Mouse (Mus musculus): Measurements from ENCODE around the gene Fgfr2. TPM values are rescaled to one million over a fixed set of nuclear protein-coding genes. Genes with fewer than 3 reads are reported as not detected.

Fgfr2 gene
- polyA plus RNA-seq, 1 experiment from 2014 or later: 24.1 TPM

GRCm38 (mm10) chr7:130208601-130209000, 2914.5 kb downstream of the Fgfr2 start:
- Histone ChIP-seq H3K36me3 (ENCODE audit: control insufficient read depth, insufficient read depth, low read length) (no peaks in the 10 kb centered on the region), H3K4me3 (ENCODE audit: low read length) (no peak overlapping the region), H3K4me1 (ENCODE audit: control insufficient read depth, insufficient read depth, low read depth, low read length) (peaks cover 5% of the 10 kb centered on the region; the same call in 1 of the 2 replicates), H3K27ac (ENCODE audit: low read depth, low read length) (no peak overlapping the region), H3K9me3 (ENCODE audit: control insufficient read depth, low read length) (no peaks in the 10 kb centered on the region), H3K27me3 (replicated peaks; ENCODE audit: control insufficient read depth, insufficient read depth, low read length) (no peaks in the 10 kb centered on the region), H3K9ac (ENCODE audit: low read depth, low read length) (no peak overlapping the region), H3K4me2 (ENCODE audit: low read length) (no peak overlapping the region)
- no peak for ATAC-seq
- 35% methylated on average over 4 of the region's 4 CpGs for WGBS

GRCm38 (mm10) chr7:130206181-130206582, 2917.0 kb downstream of the Fgfr2 start:
- 24% methylated on average over 6 of the region's 6 CpGs for WGBS
- H3K9ac ChIP-seq (ENCODE audit: low read depth, low read length): no peak overlapping the region
- H3K9me3 ChIP-seq (ENCODE audit: control insufficient read depth, low read length): no peaks in the 10 kb centered on the region
- H3K4me1 ChIP-seq (ENCODE audit: control insufficient read depth, insufficient read depth, low read depth, low read length): peaks cover 5% of the 10 kb centered on the region; the same call in 1 of the 2 replicates
- ATAC-seq: no peak
- no peak overlapping the region for H3K4me3 ChIP-seq (ENCODE audit: low read length)
- no peaks in the 10 kb centered on the region for H3K36me3 ChIP-seq (ENCODE audit: control insufficient read depth, insufficient read depth, low read length)
- H3K27ac ChIP-seq (ENCODE audit: low read depth, low read length): no peak overlapping the region
- no peaks in the 10 kb centered on the region for H3K27me3 ChIP-seq (replicated peaks; ENCODE audit: control insufficient read depth, insufficient read depth, low read length)
- H3K4me2 ChIP-seq (ENCODE audit: low read length): no peak overlapping the region

GRCm38 (mm10) chr7:130205140-130205539, 2918.0 kb downstream of the Fgfr2 start:
- Histone ChIP-seq H3K9me3 (ENCODE audit: control insufficient read depth, low read length) (no peaks in the 10 kb centered on the region), H3K27ac (ENCODE audit: low read depth, low read length) (no peak overlapping the region), H3K27me3 (replicated peaks; ENCODE audit: control insufficient read depth, insufficient read depth, low read length) (no peaks in the 10 kb centered on the region), H3K4me1 (ENCODE audit: control insufficient read depth, insufficient read depth, low read depth, low read length) (peaks cover 5% of the 10 kb centered on the region; the same call in 1 of the 2 replicates), H3K36me3 (ENCODE audit: control insufficient read depth, insufficient read depth, low read length) (no peaks in the 10 kb centered on the region), H3K4me3 (ENCODE audit: low read length) (no peak overlapping the region), H3K9ac (ENCODE audit: low read depth, low read length) (no peak overlapping the region), H3K4me2 (ENCODE audit: low read length) (no peak overlapping the region)
- 84% methylated on average over 7 of the region's 7 CpGs for WGBS
- ATAC-seq: no peak

GRCm38 (mm10) chr7:130201020-130201419, 2922.1 kb downstream of the Fgfr2 start:
- Histone ChIP-seq H3K4me3 (ENCODE audit: low read length) (no peak overlapping the region), H3K27me3 (replicated peaks; ENCODE audit: control insufficient read depth, insufficient read depth, low read length) (no peaks in the 10 kb centered on the region), H3K36me3 (ENCODE audit: control insufficient read depth, insufficient read depth, low read length) (no peaks in the 10 kb centered on the region), H3K27ac (ENCODE audit: low read depth, low read length) (no peak overlapping the region), H3K4me1 (ENCODE audit: control insufficient read depth, insufficient read depth, low read depth, low read length) (peaks cover 1% of the 10 kb centered on the region; the same call in 1 of the 2 replicates), H3K9me3 (ENCODE audit: control insufficient read depth, low read length) (no peaks in the 10 kb centered on the region), H3K9ac (ENCODE audit: low read depth, low read length) (no peak overlapping the region), H3K4me2 (ENCODE audit: low read length) (no peak overlapping the region)
- no peak for ATAC-seq
- 65% methylated on average over 8 of the region's 8 CpGs for WGBS

GRCm38 (mm10) chr7:130199951-130200350, 2923.2 kb downstream of the Fgfr2 start:
- 91% methylated on average over 9 of the region's 9 CpGs for WGBS

GRCm38 (mm10) chr7:130199317-130199716, 2923.8 kb downstream of the Fgfr2 start:
- no peaks in the 10 kb centered on the region for H3K36me3 ChIP-seq (ENCODE audit: control insufficient read depth, insufficient read depth, low read length)
- H3K27ac ChIP-seq (ENCODE audit: low read depth, low read length): no peak overlapping the region
- H3K9me3 ChIP-seq (ENCODE audit: control insufficient read depth, low read length): no peaks in the 10 kb centered on the region
- H3K4me3 ChIP-seq (ENCODE audit: low read length): no peak overlapping the region
- no peaks in the 10 kb centered on the region for H3K27me3 ChIP-seq (replicated peaks; ENCODE audit: control insufficient read depth, insufficient read depth, low read length)
- 70% methylated on average over 5 of the region's 5 CpGs for WGBS
- no peak overlapping the region for H3K4me2 ChIP-seq (ENCODE audit: low read length)
- ATAC-seq: no peak
- H3K9ac ChIP-seq (ENCODE audit: low read depth, low read length): no peak overlapping the region
- H3K4me1 ChIP-seq (ENCODE audit: control insufficient read depth, insufficient read depth, low read depth, low read length): no peaks in the 10 kb centered on the region

More at GRCm38 (mm10) chr7:130199951-130200350, 2923.2 kb downstream of the Fgfr2 start:
- no peak for ATAC-seq
- H3K9me3 ChIP-seq (ENCODE audit: control insufficient read depth, low read length): no peaks in the 10 kb centered on the region
- no peaks in the 10 kb centered on the region for H3K27me3 ChIP-seq (replicated peaks; ENCODE audit: control insufficient read depth, insufficient read depth, low read length)
- H3K27ac ChIP-seq (ENCODE audit: low read depth, low read length): no peak overlapping the region
- no peaks in the 10 kb centered on the region for H3K36me3 ChIP-seq (ENCODE audit: control insufficient read depth, insufficient read depth, low read length)
- no peak overlapping the region for H3K4me2 ChIP-seq (ENCODE audit: low read length)
- no peaks in the 10 kb centered on the region for H3K4me1 ChIP-seq (ENCODE audit: control insufficient read depth, insufficient read depth, low read depth, low read length)
- no peak overlapping the region for H3K4me3 ChIP-seq (ENCODE audit: low read length)
- no peak overlapping the region for H3K9ac ChIP-seq (ENCODE audit: low read depth, low read length)

GRCm38 (mm10) chr7:130195081-130195480, 2928.1 kb downstream of the Fgfr2 start:
- H3K27me3 ChIP-seq (replicated peaks; ENCODE audit: control insufficient read depth, insufficient read depth, low read length): no peaks in the 10 kb centered on the region
- 98% methylated on average over 2 of the region's 2 CpGs for WGBS
- no peak overlapping the region for H3K27ac ChIP-seq (ENCODE audit: low read depth, low read length)
- no peak overlapping the region for H3K4me2 ChIP-seq (ENCODE audit: low read length)
- no peak overlapping the region for H3K9ac ChIP-seq (ENCODE audit: low read depth, low read length)
- no peak for ATAC-seq
- no peaks in the 10 kb centered on the region for H3K9me3 ChIP-seq (ENCODE audit: control insufficient read depth, low read length)
- H3K4me3 ChIP-seq (ENCODE audit: low read length): no peak overlapping the region
- no peaks in the 10 kb centered on the region for H3K36me3 ChIP-seq (ENCODE audit: control insufficient read depth, insufficient read depth, low read length)
- no peaks in the 10 kb centered on the region for H3K4me1 ChIP-seq (ENCODE audit: control insufficient read depth, insufficient read depth, low read depth, low read length)

- Histone ChIP-seq H3K36me3 (ENCODE audit: control insufficient read depth, insufficient read depth, low read length) (no peaks in the 10 kb centered on the region), H3K4me1 (ENCODE audit: control insufficient read depth, insufficient read depth, low read depth, low read length) (no peaks in the 10 kb centered on the region), H3K27ac (ENCODE audit: low read depth, low read length) (no peak overlapping the region), H3K4me3 (ENCODE audit: low read length) (no peak overlapping the region), H3K9me3 (ENCODE audit: control insufficient read depth, low read length) (no peaks in the 10 kb centered on the region), H3K27me3 (replicated peaks; ENCODE audit: control insufficient read depth, insufficient read depth, low read length) (no peaks in the 10 kb centered on the region), H3K4me2 (ENCODE audit: low read length) (0 out of 2 replicates have a peak overlapping the region, but pooled peaks have one; percentile 8), H3K9ac (ENCODE audit: low read depth, low read length) (no peak overlapping the region)
- 60% methylated on average over 15 of the region's 15 CpGs for WGBS
- ATAC-seq: no peak
Observed at GRCm38 (mm10) chr7:130190329-130190975, 2932.7 kb downstream of the Fgfr2 start.

- no peak for ATAC-seq
- Histone ChIP-seq H3K9ac (ENCODE audit: low read depth, low read length) (no peak overlapping the region), H3K9me3 (ENCODE audit: control insufficient read depth, low read length) (no peaks in the 10 kb centered on the region), H3K36me3 (ENCODE audit: control insufficient read depth, insufficient read depth, low read length) (no peaks in the 10 kb centered on the region), H3K4me2 (ENCODE audit: low read length) (no peak overlapping the region), H3K27me3 (replicated peaks; ENCODE audit: control insufficient read depth, insufficient read depth, low read length) (no peaks in the 10 kb centered on the region), H3K4me1 (ENCODE audit: control insufficient read depth, insufficient read depth, low read depth, low read length) (no peaks in the 10 kb centered on the region), H3K4me3 (ENCODE audit: low read length) (no peak overlapping the region), H3K27ac (ENCODE audit: low read depth, low read length) (no peak overlapping the region)
- WGBS: 78% methylated on average over 4 of the region's 4 CpGs
Observed at GRCm38 (mm10) chr7:130189901-130190300, 2933.2 kb downstream of the Fgfr2 start.
